Mouse (Mus musculus) G1E (cell line): Measurements from ENCODE around the gene Gm12695. TPM values are rescaled to one million over a fixed set of nuclear protein-coding genes. Genes with fewer than 3 reads are reported as not detected.

Experiments used
- ATAC-seq: 2 replicates; pipeline ENCODE4 v1.8.0; 2016; ENCODE audit warnings: mild to moderate bottlenecking; ENCODE audit not compliant: insufficient number of reproducible peaks, poor library complexity, low FRiP score, severe bottlenecking; ENCODE audit errors: extremely low read depth
- DNase-seq: peaks from one replicate; pipeline ENCODE4 v3.0.0; 2012; ENCODE audit warnings: low spot score
- H3K27me3 ChIP-seq: 2 replicates; pipeline ENCODE4 v1.6.1; 2012; ENCODE audit warnings: mild to moderate bottlenecking, low read length, inconsistent platforms; ENCODE audit not compliant: insufficient read depth
- H3K36me3 ChIP-seq: replicated peaks from 2 replicates; pipeline ENCODE3; 2012; ENCODE audit warnings: mild to moderate bottlenecking, inconsistent platforms
- H3K4me1 ChIP-seq: 2 replicates; pipeline ENCODE4 v1.6.1; 2012; ENCODE audit warnings: low read depth, low read length, inconsistent platforms, mixed read lengths; ENCODE audit not compliant: insufficient read depth
- H3K4me3 ChIP-seq: 2 replicates; pipeline ENCODE4 v1.5.1; 2012; ENCODE audit warnings: low read depth, mild to moderate bottlenecking, inconsistent platforms, low read length, moderate library complexity, mixed read lengths
- H3K9me3 ChIP-seq: replicated peaks from 2 replicates; pipeline ENCODE4 v1.6.1; 2012; ENCODE audit warnings: inconsistent platforms
- CTCF ChIP-seq: IDR thresholded peaks from 2 replicates; pipeline ENCODE4 v1.5.1; 2012; ENCODE audit warnings: low read depth, low read length, inconsistent platforms, mixed read lengths
- GATA1 ChIP-seq: IDR thresholded peaks from 2 replicates; pipeline ENCODE4 v1.6.1; 2012; ENCODE audit warnings: borderline replicate concordance, low read length, inconsistent platforms, mixed read lengths
- GATA2 ChIP-seq: IDR thresholded peaks from 2 replicates; pipeline ENCODE4 v1.6.1; 2012; ENCODE audit warnings: low read depth, low read length, inconsistent platforms, borderline replicate concordance
- POLR2AphosphoS5 ChIP-seq: IDR thresholded peaks from 2 replicates; pipeline ENCODE4 v1.6.1; 2012; ENCODE audit warnings: low read depth, low read length, inconsistent platforms; ENCODE audit not compliant: insufficient replicate concordance
- TAL1 ChIP-seq: conservative IDR thresholded peaks from 2 replicates; pipeline ENCODE4 v1.6.1; 2012; ENCODE audit warnings: low read depth, low read length, inconsistent platforms, mixed read lengths
- polyA plus RNA-seq: library from polyadenylated mRNA; stranded (reverse); fragments of >175 nt; gene quantifications from 2 replicates; pipeline ENCODE4 v1.2.3, GENCODE M21; 2012
- total RNA-seq, 2 experiments: library from RNA; stranded (forward) in 1 of 2; stranded (reverse) in 1 of 2; fragments of 200-1000 nt in 1 of 2; fragments of >200 nt in 1 of 2; fragmentation: Nextera tagmentation in 1 of 2; gene quantifications; 2 replicates each; pipeline ENCODE4 v1.2.3; 2014 to 2017

Gene Gm12695
- total and polyA plus RNA-seq, 3 experiments: not detected

DNA sequence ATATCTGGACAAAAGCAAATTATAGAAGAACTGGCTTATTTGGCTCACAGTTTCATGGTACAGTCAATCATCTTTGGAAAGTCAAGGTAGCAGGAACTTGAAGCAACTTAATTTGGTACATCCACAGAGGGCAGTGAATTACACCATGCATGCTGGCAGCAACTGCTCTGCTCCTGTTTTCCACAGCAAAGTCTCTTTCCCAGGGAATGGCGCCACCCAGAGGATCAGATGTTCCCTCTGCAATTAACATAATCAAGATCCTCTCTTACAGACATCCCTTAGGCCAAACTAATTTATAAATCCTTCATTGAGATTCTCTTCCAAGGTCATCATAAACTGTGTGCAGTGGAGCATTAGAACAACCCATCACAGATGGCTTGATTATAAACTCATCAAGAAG lies 104.8 kb downstream of the Gm12695 start:
- H3K4me3 ChIP-seq: no peak overlapping the region
- H3K9me3 ChIP-seq: no peaks in the 10 kb centered on the region
- H3K27me3 ChIP-seq: no peaks in the 10 kb centered on the region
- no peaks in the 10 kb centered on the region for H3K4me1 ChIP-seq
- H3K36me3 ChIP-seq: no peaks in the 10 kb centered on the region
- no peak for TF ChIP-seq GATA2
- no peak for TF ChIP-seq POLR2AphosphoS5
- TF ChIP-seq GATA1: no peak
- TF ChIP-seq CTCF: no peak
- no peak for TF ChIP-seq TAL1
- DNase-seq (no peak), ATAC-seq (no peak)

Other genes with a start within 250 kb of the Gm12695 start
- gene Cyp2j6, start 231.5 kb downstream of the Gm12695 start, total RNA-seq (2014; fragmentation: Nextera tagmentation): not detected in 2 replicates
- gene Cyp2j6, start 231.5 kb downstream of the Gm12695 start, total RNA-seq (2017): 0.06 and 0.16 TPM in 2 replicates
- not detected in 2 replicates for gene Cyp2j6, start 231.5 kb downstream of the Gm12695 start, polyA plus RNA-seq
- gene Cyp2j9, start 193.6 kb downstream of the Gm12695 start, total RNA-seq (2014; fragmentation: Nextera tagmentation): not detected in 2 replicates
- gene Cyp2j9, start 193.6 kb downstream of the Gm12695 start, total RNA-seq (2017): not detected in 2 replicates
- not detected in 2 replicates for gene Cyp2j9, start 193.6 kb downstream of the Gm12695 start, polyA plus RNA-seq
- gene Cyp2j5, start 121.0 kb downstream of the Gm12695 start, total RNA-seq (2014; fragmentation: Nextera tagmentation): not detected in 2 replicates
- gene Cyp2j5, start 121.0 kb downstream of the Gm12695 start, total RNA-seq (2017): 0.06 TPM in 1 of 2 replicates, not detected in the other
- not detected in 2 replicates for gene Cyp2j5, start 121.0 kb downstream of the Gm12695 start, polyA plus RNA-seq